Mouse (Mus musculus): ENCODE measurements at regions not wholly inside any gene's neighbourhood (a gene's known extent, or its start where the extent isn't known, plus 50 kb on each side); places are given as distances from the start of the nearest gene placed in this dataset.

DNA sequence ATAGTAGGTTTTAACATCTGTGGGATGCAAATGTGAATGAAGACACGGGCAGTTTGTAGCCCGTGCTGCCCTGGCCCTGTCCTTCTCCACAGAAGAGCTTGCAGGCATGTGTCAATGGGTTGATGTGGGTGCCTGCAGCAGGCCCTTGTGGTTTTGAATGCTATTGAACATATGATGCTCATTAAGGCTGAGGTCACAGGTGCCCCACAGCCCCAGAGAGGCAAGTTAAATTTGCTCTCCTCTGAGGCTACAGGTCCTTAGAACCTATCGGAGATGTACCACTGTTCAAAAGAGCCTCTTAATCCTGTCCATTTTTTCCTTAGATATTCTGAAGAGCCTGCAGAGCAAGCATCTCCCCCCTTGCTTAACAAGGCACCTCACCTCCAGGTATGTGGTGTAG is 71.7 kb upstream of the Dlg1 start:
- no peak for TF ChIP-seq CTCF (IDR thresholded peaks at IDR 0.05; ENCODE audit: low read depth, low read length)
- Histone ChIP-seq H3K27ac (ENCODE audit: insufficient read depth, low read length) (no peak overlapping the region), H3K4me3 (ENCODE audit: low read depth, low read length) (no peak overlapping the region), H3K9ac (ENCODE audit: low read depth, poor library complexity, severe bottlenecking) (no peak overlapping the region), H3K27me3 (ENCODE audit: control insufficient read depth, insufficient read depth, low read length, poor library complexity, severe bottlenecking) (no peaks in the 10 kb centered on the region), H3K9me3 (replicated peaks; ENCODE audit: control insufficient read depth, insufficient read depth, low read length, poor library complexity, severe bottlenecking) (no peaks in the 10 kb centered on the region), H3K36me3 (ENCODE audit: control insufficient read depth, insufficient read depth, low read length, poor library complexity, severe bottlenecking) (no peaks in the 10 kb centered on the region), H3K4me1 (ENCODE audit: control insufficient read depth, insufficient read depth, low read length) (peaks cover 1% of the 10 kb centered on the region)

DNA sequence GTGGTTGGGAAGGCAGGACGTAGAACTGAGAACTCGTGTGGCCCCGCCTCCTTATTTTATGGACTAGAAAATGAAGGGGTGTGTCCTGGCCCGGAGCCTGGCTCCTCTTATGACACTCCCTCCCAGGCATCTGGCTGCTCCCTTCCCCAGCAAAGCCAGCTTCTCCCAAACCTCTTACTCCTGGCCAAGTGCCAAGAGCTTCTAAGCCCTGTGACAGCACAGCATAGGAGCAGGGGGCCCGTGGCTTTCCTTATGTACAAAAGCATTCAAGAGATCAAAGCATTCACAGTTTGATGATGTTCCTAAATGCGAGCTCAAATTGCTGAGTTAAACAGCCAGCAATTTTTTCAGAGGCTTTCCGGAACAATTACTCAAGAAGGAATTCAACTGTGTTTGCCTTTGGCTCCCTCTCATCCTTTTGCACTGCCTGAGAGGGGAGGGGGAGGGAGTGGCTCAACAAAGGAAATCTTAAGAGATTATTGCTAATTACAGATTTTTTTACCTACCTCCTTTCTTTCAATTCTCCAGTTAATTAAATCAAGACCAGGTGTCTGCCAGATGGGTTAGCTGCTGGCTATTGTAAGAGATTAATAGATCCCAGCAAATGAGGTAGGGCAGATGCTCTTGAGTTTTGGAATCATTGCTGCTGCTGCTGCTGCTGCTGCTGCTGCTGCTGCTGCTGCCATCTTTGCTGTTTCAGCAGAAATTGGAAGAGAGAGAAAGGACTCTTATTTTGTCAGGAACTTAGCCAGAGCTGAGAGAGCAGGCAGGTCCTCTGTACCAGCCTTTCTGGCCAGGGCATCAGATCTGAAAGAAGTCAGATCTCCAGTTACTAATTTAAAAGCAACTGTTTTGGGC is 71.0 kb upstream of the Dlg1 start:
- Histone ChIP-seq H3K27ac (ENCODE audit: insufficient read depth, low read length) (no peak overlapping the region), H3K4me3 (ENCODE audit: low read depth, low read length) (no peak overlapping the region), H3K27me3 (ENCODE audit: control insufficient read depth, insufficient read depth, low read length, poor library complexity, severe bottlenecking) (no peaks in the 10 kb centered on the region), H3K9ac (ENCODE audit: low read depth, poor library complexity, severe bottlenecking) (no peak overlapping the region), H3K4me1 (ENCODE audit: control insufficient read depth, insufficient read depth, low read length) (peaks cover 1% of the 10 kb centered on the region), H3K9me3 (replicated peaks; ENCODE audit: control insufficient read depth, insufficient read depth, low read length, poor library complexity, severe bottlenecking) (no peaks in the 10 kb centered on the region), H3K36me3 (ENCODE audit: control insufficient read depth, insufficient read depth, low read length, poor library complexity, severe bottlenecking) (no peaks in the 10 kb centered on the region)
- TF ChIP-seq POLR2A (IDR thresholded peaks at IDR 0.05; ENCODE audit: insufficient read depth, low read length), result no peak
- TF ChIP-seq CTCF (IDR thresholded peaks at IDR 0.05; ENCODE audit: low read depth, low read length), result no peak
- no peak for TF ChIP-seq EP300 (IDR thresholded peaks at IDR 0.05; ENCODE audit: insufficient read depth, low read depth, low read length)

DNA sequence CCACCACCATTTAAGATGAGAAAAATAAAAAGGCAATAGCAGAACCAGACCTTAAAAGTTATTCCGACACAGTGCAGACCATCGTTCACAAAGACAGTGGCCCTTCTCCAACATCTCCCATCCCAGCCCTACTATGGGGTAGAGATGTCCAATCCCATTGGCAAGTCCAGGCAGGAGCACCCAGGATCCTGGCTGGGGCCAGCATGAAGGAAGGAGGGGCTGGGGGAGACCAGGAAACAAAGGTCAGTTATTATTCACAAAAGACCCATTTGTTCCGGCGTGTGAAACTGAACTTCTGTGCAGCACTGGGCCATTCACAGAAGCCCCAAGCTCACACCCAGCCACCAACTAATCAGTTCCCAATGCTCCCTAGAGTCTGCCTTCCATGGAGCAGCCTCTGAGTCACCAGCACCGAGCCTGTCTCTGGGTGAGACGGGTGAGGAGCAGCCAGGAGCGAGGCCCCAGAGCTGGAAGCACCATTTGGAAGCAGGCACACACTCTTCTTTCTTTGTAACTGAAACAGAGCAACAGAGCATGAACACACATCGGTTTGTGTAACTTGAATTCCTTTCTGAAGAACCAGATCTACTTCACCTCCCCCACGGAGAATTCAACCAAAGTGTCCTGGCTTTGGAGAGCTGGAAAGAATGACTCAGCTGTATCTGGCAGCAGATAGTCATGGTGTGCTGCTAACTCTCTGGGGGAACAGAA is 70.1 kb upstream of the Dlg1 start:
- no peaks in the 10 kb centered on the region for H3K9me3 ChIP-seq (replicated peaks; ENCODE audit: control insufficient read depth, insufficient read depth, low read length, poor library complexity, severe bottlenecking)
- peaks cover 1% of the 10 kb centered on the region for H3K4me1 ChIP-seq (ENCODE audit: control insufficient read depth, insufficient read depth, low read length)
- no peak for TF ChIP-seq POLR2A (IDR thresholded peaks at IDR 0.05; ENCODE audit: insufficient read depth, low read length)
- no peaks in the 10 kb centered on the region for H3K27me3 ChIP-seq (ENCODE audit: control insufficient read depth, insufficient read depth, low read length, poor library complexity, severe bottlenecking)
- H3K9ac ChIP-seq (ENCODE audit: low read depth, poor library complexity, severe bottlenecking), result no peak overlapping the region
- no peak overlapping the region for H3K4me3 ChIP-seq (ENCODE audit: low read depth, low read length)
- no peaks in the 10 kb centered on the region for H3K36me3 ChIP-seq (ENCODE audit: control insufficient read depth, insufficient read depth, low read length, poor library complexity, severe bottlenecking)
- no peak overlapping the region for H3K27ac ChIP-seq (ENCODE audit: insufficient read depth, low read length)

GRCm38 (mm10) chr16:31597965-31598364 is 65.3 kb upstream of the Dlg1 start:
- Histone ChIP-seq H3K4me1 (ENCODE audit: control insufficient read depth, insufficient read depth, low read length) (no peaks in the 10 kb centered on the region), H3K27ac (ENCODE audit: insufficient read depth, low read length) (no peak overlapping the region), H3K36me3 (ENCODE audit: control insufficient read depth, insufficient read depth, low read length, poor library complexity, severe bottlenecking) (no peaks in the 10 kb centered on the region), H3K4me3 (ENCODE audit: low read depth, low read length) (no peak overlapping the region), H3K9me3 (replicated peaks; ENCODE audit: control insufficient read depth, insufficient read depth, low read length, poor library complexity, severe bottlenecking) (no peaks in the 10 kb centered on the region), H3K9ac (ENCODE audit: low read depth, poor library complexity, severe bottlenecking) (no peak overlapping the region), H3K27me3 (ENCODE audit: control insufficient read depth, insufficient read depth, low read length, poor library complexity, severe bottlenecking) (no peaks in the 10 kb centered on the region)
- TF ChIP-seq POLR2A (IDR thresholded peaks at IDR 0.05; ENCODE audit: insufficient read depth, low read length), result no peak
- no peak for TF ChIP-seq CTCF (IDR thresholded peaks at IDR 0.05; ENCODE audit: low read depth, low read length)
- no peak for TF ChIP-seq EP300 (IDR thresholded peaks at IDR 0.05; ENCODE audit: insufficient read depth, low read depth, low read length)

GRCm38 (mm10) chr16:31598409-31598988 is 64.7 kb upstream of the Dlg1 start:
- no peaks in the 10 kb centered on the region for H3K4me1 ChIP-seq (ENCODE audit: control insufficient read depth, insufficient read depth, low read length)
- no peaks in the 10 kb centered on the region for H3K9me3 ChIP-seq (replicated peaks; ENCODE audit: control insufficient read depth, insufficient read depth, low read length, poor library complexity, severe bottlenecking)
- no peak overlapping the region for H3K27ac ChIP-seq (ENCODE audit: insufficient read depth, low read length)
- no peaks in the 10 kb centered on the region for H3K36me3 ChIP-seq (ENCODE audit: control insufficient read depth, insufficient read depth, low read length, poor library complexity, severe bottlenecking)
- no peak overlapping the region for H3K4me3 ChIP-seq (ENCODE audit: low read depth, low read length)
- no peak overlapping the region for H3K9ac ChIP-seq (ENCODE audit: low read depth, poor library complexity, severe bottlenecking)
- no peak for TF ChIP-seq POLR2A (IDR thresholded peaks at IDR 0.05; ENCODE audit: insufficient read depth, low read length)
- H3K27me3 ChIP-seq (ENCODE audit: control insufficient read depth, insufficient read depth, low read length, poor library complexity, severe bottlenecking), result no peaks in the 10 kb centered on the region

DNA sequence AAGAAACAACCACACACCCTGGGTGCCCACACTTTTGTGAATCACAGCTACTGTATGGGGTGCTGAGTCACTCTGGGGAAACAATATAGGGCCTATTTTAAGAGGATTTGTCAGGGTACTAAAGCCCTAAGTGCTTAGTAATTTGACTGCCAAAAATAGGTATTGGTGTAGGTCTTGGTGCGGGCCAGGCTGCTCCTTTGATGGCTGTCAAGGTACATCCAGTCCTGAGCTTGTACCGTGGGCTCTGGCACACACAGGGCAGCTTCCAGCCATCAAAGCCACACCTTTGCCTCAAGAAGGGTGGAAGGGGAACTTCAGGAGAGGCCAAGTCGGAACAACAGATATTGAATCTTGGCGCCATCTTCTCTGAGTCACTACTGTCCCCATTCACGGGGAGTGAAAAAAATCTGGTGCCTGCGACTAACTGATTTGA is 64.2 kb upstream of the Dlg1 start:
- TF ChIP-seq EP300 (IDR thresholded peaks at IDR 0.05; ENCODE audit: insufficient read depth, low read depth, low read length) (no peak), POLR2A (IDR thresholded peaks at IDR 0.05; ENCODE audit: insufficient read depth, low read length) (no peak), CTCF (IDR thresholded peaks at IDR 0.05; ENCODE audit: low read depth, low read length) (no peak)
- H3K4me1 ChIP-seq (ENCODE audit: control insufficient read depth, insufficient read depth, low read length), result no peaks in the 10 kb centered on the region
- H3K9me3 ChIP-seq (replicated peaks; ENCODE audit: control insufficient read depth, insufficient read depth, low read length, poor library complexity, severe bottlenecking), result no peaks in the 10 kb centered on the region
- no peaks in the 10 kb centered on the region for H3K27me3 ChIP-seq (ENCODE audit: control insufficient read depth, insufficient read depth, low read length, poor library complexity, severe bottlenecking)
- no peak overlapping the region for H3K27ac ChIP-seq (ENCODE audit: insufficient read depth, low read length)
- H3K9ac ChIP-seq (ENCODE audit: low read depth, poor library complexity, severe bottlenecking), result no peak overlapping the region
- H3K4me3 ChIP-seq (ENCODE audit: low read depth, low read length), result no peak overlapping the region
- H3K36me3 ChIP-seq (ENCODE audit: control insufficient read depth, insufficient read depth, low read length, poor library complexity, severe bottlenecking), result no peaks in the 10 kb centered on the region

All from ES-Bruce4 (cell line).